Mouse (Mus musculus) intestine, postnatal 0 days (tissue): ENCODE measurements at regions not wholly inside any gene's neighbourhood (a gene's known extent, or its start where the extent isn't known, plus 50 kb on each side); places are given as distances from the start of the nearest gene placed in this dataset.

Experiments used
- ATAC-seq: fragments of 200-750 bp; cut with Nextera tagmentation; 2 replicates; pipeline ENCODE4 v1.8.0; 2017; ENCODE audit warnings: mild to moderate bottlenecking, moderate TSS enrichment, moderate library complexity
- H3K27ac ChIP-seq: fragments of 300-500 bp; sonication (generic); 2 replicates; pipeline ENCODE4 v1.5.1; 2014; ENCODE audit warnings: mild to moderate bottlenecking, low read depth, low read length, moderate library complexity
- H3K27me3 ChIP-seq: fragments of 300-500 bp; sonication (generic); replicated peaks from 2 replicates; pipeline ENCODE4 v1.6.1; 2014; ENCODE audit warnings: low read length, mixed read lengths; ENCODE audit not compliant: control insufficient read depth, insufficient read depth
- H3K36me3 ChIP-seq: fragments of 300-500 bp; sonication (generic); 2 replicates; pipeline ENCODE4 v1.6.1; 2014; ENCODE audit warnings: mild to moderate bottlenecking, moderate library complexity; ENCODE audit not compliant: control insufficient read depth, insufficient read depth
- H3K4me1 ChIP-seq: fragments of 300-500 bp; sonication (generic); replicated peaks from 2 replicates; pipeline ENCODE4 v1.6.1; 2014; ENCODE audit warnings: antibody characterized with exemption, low read length, mixed read lengths; ENCODE audit not compliant: control insufficient read depth, insufficient read depth
- H3K4me2 ChIP-seq: fragments of 300-500 bp; sonication (generic); replicated peaks from 2 replicates; pipeline ENCODE4 v1.6.1; 2014; ENCODE audit warnings: low read depth, mild to moderate bottlenecking, moderate library complexity
- H3K4me3 ChIP-seq: fragments of 300-500 bp; sonication (generic); 2 replicates; pipeline ENCODE4 v1.5.1; 2014; ENCODE audit warnings: low read depth, low read length
- H3K9ac ChIP-seq: fragments of 300-500 bp; sonication (generic); 2 replicates; pipeline ENCODE4 v1.6.1; 2014; ENCODE audit warnings: mild to moderate bottlenecking, low read depth, low read length
- H3K9me3 ChIP-seq: fragments of 300-500 bp; sonication (generic); 2 replicates; pipeline ENCODE4 v1.6.1; 2016; ENCODE audit warnings: mixed run types; ENCODE audit not compliant: control insufficient read depth
- CTCF ChIP-seq: sonication (generic); IDR thresholded peaks from 2 replicates; pipeline ENCODE4 v1.5.1; 2016; ENCODE audit warnings: low read depth, mild to moderate bottlenecking, control low read depth, antibody characterized with exemption, moderate library complexity
- WGBS: fragments of 180-500 bp; shearing (Covaris S2); extraction: QIAGEN DNeasy Blood & Tissue Kit; methylation state at CpG from one replicate; pipeline ENCODE4 v1.1.7; 2014; 5-methylcytosine and 5-hydroxymethylcytosine counted together

DNA sequence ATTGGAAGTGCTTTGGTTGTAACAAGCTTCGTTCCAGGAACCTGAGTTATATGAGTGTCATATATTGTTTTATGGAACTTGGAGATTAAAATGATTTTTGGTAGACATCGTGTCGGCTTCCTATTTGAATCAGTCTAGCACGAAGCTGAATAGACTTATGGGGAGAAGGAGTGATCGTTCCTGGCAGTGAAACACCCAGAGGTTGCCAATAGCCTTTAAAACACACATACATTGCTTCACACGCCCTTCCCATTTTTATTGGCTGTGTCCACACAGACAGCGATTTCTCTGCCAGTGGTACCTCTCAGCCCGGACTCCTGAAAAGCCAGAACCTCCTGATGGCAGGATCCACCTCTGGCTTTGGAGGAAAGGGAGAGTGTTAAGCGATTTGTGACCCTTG lies 57.0 kb upstream of the Daam1 start:
- Histone ChIP-seq H3K9ac (no peak overlapping the region), H3K27ac (no peak overlapping the region), H3K27me3 (no peaks in the 10 kb centered on the region), H3K4me2 (no peak overlapping the region), H3K9me3 (no peaks in the 10 kb centered on the region), H3K4me1 (no peaks in the 10 kb centered on the region), H3K36me3 (no peaks in the 10 kb centered on the region), H3K4me3 (no peak overlapping the region)
- no peak for ATAC-seq
- WGBS: 64% methylated on average over 9 of the region's 9 CpGs
- no peak for TF ChIP-seq CTCF

- Histone ChIP-seq H3K9ac (no peak overlapping the region), H3K4me1 (no peaks in the 10 kb centered on the region), H3K27me3 (no peaks in the 10 kb centered on the region), H3K4me3 (no peak overlapping the region), H3K9me3 (no peaks in the 10 kb centered on the region), H3K36me3 (no peaks in the 10 kb centered on the region), H3K27ac (no peak overlapping the region), H3K4me2 (no peak overlapping the region)
- TF ChIP-seq CTCF: no peak
- WGBS: 82% methylated on average over 12 of the region's 12 CpGs
- no peak for ATAC-seq
Measured at GRCm38 (mm10) chr12:71775126-71775525, 55.8 kb upstream of the Daam1 start.

DNA sequence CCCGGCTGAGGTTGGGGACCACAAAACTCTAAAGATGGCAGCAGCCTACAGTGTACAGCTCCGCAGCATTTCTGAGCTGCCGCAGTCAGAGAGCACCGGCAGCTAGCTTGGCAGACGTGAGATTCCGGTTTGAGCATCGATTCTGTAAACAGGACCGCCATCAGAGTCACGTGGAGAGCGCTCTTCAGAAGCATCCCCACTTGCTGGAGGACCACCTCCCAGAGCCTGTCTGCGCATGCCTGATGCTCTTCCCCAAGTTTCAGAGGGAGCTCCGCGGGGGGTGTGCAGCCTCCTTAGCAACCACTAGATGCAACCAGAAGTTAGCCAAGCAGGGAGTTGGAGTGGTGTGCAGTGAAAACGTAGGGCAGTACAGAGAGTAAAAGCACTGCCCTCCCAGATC lies 52.7 kb upstream of the Daam1 start:
- ATAC-seq: no peak
- TF ChIP-seq CTCF: no peak

GRCm38 (mm10) chr12:71778948-71779347 lies 51.9 kb upstream of the Daam1 start:
- H3K4me2 ChIP-seq: no peak overlapping the region
- no peak for TF ChIP-seq CTCF
- 84% methylated on average over 3 of the region's 3 CpGs for WGBS
- no peaks in the 10 kb centered on the region for H3K9me3 ChIP-seq
- H3K27ac ChIP-seq: no peak overlapping the region
- no peak for ATAC-seq
- no peaks in the 10 kb centered on the region for H3K27me3 ChIP-seq
- H3K36me3 ChIP-seq: no peaks in the 10 kb centered on the region
- H3K4me1 ChIP-seq: no peaks in the 10 kb centered on the region
- H3K4me3 ChIP-seq: no peak overlapping the region
- H3K9ac ChIP-seq: no peak overlapping the region

More for the DNA sequence above, 52.7 kb upstream of the Daam1 start:
- Histone ChIP-seq H3K36me3 (no peaks in the 10 kb centered on the region), H3K9ac (no peak overlapping the region), H3K4me3 (no peak overlapping the region), H3K27ac (no peak overlapping the region), H3K27me3 (no peaks in the 10 kb centered on the region), H3K4me1 (no peaks in the 10 kb centered on the region), H3K9me3 (no peaks in the 10 kb centered on the region), H3K4me2 (peak overlapping the region; percentile 40; the same call in 1 of the 2 replicates)
- WGBS: 23% methylated on average over 14 of the region's 14 CpGs

DNA sequence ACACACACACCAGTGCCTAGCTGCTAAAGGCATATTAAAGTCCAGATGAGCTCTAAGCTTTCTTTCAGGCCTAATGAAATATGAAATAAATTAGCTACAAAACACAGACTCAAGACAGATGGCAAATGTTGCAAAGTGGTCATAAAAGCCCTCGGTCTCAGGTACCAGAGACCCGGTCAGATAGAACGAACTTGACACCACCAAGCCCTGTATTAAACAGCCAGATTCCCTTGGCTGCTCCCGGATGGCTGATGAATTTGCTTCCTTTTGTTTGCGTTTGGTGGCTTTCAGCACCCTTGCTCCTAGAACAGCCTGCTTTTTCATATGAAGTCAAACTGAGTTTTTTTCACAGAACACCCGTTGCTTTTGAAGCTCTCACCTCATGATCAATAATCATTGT lies 51.5 kb upstream of the Daam1 start:
- Histone ChIP-seq H3K27ac (no peak overlapping the region), H3K4me3 (no peak overlapping the region), H3K9ac (no peak overlapping the region), H3K4me1 (no peaks in the 10 kb centered on the region), H3K9me3 (no peaks in the 10 kb centered on the region), H3K27me3 (no peaks in the 10 kb centered on the region), H3K4me2 (no peak overlapping the region), H3K36me3 (no peaks in the 10 kb centered on the region)
- 49% methylated on average over 6 of the region's 6 CpGs for WGBS
- TF ChIP-seq CTCF: no peak
- ATAC-seq: no peak
